Mouse (Mus musculus): ENCODE results near the gene Rgmb.
A peak's percentile ranks its signal among the peaks of the same experiment; 100 is the strongest.

Rgmb gene

DNA sequence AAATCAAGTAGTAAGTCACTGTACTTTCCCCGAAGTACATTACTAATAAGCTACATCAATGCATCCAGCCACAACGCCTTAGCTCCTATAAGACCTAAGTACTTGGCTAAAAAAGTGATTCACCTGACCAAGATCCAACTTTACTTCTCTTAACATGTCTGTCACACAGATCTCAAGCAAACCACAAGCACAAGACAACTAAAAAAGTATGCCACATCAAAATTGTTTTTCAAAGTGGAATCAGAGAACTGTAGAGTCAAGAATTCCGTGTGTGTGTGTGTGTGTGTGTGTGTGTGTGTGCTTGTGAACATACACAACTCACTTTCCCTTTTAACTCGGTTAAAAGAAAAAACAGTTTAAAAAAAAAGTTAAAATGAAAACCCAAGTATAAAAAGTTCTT is 9.1 kb downstream of the Rgmb start:
- no peak for DNase-seq

DNA sequence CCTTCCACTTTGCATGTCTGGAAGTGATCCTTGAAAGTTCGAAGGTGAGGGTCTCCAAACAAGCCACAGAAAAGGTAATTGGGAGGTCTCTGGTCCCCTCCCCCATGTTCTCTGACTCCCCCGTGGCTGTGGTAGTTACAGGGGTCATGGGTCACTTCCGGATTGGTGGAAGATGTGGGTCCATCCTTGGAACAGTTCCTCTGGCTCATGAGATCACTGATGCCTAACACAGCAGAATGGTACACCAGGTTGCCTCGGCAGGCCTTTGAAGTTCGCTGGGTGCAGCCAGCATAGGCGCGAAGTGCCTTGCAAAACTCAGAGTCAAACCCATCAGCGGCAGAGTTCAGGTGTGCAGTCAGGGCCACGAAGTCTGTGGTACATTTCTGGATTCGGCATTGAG is 10.1 kb downstream of the Rgmb start:
- DNase-seq: no peak

DNA sequence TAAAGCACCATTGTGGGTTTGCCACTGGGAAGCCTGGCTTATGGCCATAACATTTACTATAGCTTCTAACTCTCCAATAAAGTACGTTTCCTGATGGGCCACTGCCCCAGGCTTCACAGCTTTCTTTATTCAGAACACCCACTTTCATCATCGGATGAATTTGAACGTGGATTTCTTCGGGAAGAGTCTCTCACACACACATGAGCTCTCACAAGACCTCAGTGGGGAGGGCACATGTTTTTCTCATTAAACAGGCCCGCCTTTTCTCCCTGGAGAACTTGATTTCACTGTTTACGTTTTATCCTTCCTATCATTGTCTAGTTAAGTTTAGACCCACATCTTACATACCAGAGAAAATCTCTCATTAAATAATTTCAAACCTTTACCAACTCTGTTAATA is 10.7 kb downstream of the Rgmb start:
- DNase-seq: no peak

DNA sequence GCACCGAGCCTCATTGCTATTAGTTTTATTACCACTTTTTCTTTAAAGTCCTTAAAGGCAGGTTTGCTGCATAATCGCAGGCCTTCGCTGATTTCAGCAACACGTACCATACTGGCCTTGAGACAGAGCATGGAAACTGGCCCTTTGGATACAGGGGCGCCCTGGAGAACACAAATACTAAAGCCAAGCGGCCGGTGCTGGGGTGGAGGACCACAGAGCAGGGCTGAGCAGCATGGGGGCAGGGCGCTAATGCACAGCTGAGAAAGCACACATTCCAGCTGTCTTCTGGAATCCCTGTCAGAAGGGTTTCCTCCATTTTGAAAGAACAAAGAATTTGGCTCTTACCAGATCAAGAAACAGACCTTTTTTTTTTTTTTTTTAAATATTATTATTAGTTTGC is 12.5 kb downstream of the Rgmb start:
- no peak for DNase-seq

DNA sequence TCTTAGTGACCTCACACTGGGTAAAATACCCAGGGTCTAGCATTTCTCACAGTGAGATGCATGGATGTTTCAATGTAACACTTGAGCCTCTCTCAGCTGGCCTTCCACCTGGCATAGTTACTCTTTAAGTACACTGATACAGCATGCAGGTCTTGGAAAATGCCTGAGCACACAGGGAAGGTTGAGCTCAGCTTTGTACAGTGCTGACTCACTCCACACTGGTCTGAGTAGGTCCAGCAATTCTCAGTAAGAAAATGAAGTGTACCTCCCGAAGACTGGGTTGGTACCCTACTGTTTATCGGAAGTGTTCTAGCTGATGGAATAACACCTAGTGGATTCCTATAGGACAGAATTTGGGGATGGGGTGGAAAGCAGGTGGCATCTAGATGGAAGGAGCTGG is 13.2 kb downstream of the Rgmb start:
- no peak for DNase-seq

DNA sequence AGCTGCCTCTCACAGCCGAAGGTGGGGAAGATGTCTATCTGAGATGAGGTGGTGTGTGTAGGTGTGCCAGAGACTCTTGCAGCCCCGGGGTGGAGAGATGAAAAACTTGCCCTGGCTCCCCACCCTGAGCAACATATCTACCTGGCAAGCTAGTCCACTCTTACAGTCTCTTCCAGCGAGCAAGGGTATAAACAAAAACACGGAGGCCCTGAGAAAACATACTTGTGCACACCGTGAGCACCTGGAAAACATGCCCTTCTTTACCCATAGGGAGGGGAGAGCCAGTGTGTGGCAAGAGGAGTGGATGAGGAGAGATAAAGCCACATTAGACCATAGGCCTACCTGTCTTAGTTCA is 13.8 kb downstream of the Rgmb start:
- DNase-seq: no peak

DNA sequence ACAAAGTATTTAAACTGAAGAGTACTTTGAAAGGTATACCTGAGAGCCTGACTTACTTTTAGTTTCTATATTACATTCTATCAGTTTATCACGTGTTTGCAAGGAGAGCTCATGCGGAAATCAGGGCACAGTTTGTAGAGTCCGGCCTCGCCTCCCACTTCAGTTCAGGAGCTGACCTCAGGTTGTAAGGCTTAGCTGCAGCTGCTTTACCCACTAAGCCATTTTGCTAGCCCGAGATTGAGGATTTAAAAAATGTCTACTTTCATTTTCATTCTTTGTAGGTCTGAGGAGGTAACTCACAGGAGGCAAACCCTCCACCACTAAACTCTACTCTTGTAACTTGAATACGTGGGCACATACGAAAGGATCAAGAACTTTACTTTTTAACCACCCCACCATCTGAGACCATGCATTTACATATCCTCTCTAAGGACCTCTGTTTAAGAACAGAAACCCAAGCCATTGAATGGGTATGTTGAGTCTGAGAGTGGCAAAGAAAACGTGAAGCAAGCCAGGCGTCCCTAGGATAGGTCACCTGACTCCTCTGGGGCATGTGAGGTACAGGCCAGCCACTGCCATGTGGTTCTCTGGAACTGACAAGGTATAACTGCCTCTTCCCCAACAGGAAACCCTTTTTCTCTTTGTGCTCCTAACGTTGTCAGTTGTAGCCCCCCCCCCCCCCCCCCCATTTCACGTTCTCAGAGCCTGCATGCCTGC is 14.3 kb downstream of the Rgmb start:
- no peak for DNase-seq

DNA sequence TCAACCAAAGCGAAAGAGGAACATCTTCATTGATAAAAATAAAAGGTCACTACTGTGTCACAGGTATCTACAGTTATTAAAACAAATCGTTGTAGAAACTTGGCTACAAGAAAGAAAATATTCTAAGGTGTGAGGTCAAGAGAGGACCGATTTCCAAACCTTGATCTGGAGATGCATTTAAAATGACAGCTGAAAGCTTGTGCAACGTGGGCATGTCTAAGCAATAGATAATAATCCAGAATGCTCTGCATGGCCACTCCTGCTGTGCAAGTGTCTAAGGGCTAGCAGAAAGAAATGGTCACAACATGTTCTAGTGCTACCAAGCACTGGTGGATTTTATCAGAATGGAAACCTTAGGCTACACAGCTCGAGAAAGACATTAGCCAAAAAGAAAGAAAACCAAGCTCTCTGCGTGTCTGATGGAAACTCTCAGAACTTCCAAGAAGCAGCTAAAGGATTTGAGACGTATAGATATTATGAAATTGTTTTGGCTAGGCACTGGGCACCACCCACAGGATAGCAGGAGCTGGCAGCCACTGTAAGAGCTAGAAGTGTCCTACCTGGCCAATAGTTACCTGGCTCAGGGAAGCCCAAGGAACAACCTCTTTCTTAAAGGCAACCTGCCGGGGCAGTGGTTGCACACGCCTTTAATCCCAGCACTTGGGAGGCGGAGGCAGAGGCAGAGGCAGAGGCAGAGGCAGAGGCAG is 15.4 kb downstream of the Rgmb start:
- DNase-seq: no peak

DNA sequence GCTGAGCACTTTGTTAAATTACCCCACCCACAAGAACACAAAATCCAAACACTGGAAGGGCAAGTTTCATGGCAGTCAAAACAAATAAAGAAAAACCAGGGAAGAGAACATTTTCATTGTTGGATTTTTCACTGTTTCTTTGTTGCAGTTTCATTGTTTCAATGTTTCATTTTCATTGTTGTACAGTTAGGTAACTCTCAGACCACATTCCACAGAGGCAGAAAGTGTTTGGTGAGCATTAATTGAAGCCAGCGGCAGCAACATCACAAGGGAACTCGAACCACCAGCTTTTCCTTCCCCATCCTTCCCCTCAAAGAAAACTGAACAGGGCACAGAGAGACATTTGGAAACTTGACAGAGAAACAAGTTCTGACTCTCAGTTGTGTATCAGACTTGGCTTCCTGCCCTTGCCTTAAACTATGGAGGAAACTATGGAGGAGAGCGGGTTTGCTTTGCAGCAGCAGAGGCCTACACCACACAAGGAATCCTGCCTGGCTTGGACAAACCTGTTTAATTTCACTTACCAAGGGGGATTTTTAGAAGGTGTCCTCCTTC is 17.1 kb downstream of the Rgmb start:
- no peak for DNase-seq

DNA sequence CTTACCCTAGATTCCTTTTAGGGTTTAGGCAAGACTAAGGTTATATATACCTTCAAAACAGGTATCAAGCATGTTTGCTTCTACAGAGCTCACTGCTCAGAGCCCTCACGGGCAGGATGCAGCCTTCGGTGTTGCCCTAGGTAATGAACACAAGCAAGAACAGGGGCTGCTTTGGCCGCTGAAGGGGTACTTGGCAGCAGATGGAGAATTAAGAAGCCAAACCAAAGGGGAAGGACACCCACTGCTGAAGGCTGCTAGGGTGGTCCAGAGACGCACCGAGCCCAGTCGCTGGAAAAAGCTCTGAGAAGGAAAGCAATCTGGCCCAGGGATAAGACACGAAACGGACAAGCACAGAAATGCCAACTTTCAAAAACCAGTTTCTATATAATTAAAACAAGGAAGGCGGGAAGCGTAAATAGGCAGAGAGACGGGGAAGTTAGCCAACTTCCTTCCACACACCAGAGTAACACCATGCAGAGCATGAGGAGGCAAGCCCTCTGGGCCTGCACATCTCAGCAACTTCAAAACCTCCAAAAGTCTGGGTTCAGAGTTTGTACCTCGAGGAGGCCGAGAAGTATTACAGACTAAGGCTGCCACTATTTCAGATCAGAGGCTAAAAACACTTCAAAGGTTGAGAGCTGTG is 18.6 kb downstream of the Rgmb start:
- DNase-seq: no peak

DNA sequence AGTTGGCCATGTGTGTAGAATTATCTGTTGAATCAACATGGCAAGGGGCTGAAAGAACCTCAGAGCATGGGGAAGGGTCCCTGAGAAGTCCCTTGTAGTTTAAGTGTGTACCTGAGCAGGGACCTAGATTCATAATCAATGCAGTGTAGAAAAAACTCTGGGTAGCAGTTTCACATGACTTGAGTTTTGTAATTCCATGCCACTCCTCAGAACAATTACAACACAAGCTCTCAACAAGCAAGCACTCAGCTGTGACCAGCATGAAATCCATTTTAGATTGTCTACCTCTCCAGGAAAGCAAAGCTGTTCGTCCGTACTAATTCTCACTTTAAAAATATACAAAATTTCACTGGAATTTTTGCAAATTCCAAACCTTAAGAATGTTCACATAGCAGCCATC is 20.9 kb downstream of the Rgmb start:
- DNase-seq: no peak

DNA sequence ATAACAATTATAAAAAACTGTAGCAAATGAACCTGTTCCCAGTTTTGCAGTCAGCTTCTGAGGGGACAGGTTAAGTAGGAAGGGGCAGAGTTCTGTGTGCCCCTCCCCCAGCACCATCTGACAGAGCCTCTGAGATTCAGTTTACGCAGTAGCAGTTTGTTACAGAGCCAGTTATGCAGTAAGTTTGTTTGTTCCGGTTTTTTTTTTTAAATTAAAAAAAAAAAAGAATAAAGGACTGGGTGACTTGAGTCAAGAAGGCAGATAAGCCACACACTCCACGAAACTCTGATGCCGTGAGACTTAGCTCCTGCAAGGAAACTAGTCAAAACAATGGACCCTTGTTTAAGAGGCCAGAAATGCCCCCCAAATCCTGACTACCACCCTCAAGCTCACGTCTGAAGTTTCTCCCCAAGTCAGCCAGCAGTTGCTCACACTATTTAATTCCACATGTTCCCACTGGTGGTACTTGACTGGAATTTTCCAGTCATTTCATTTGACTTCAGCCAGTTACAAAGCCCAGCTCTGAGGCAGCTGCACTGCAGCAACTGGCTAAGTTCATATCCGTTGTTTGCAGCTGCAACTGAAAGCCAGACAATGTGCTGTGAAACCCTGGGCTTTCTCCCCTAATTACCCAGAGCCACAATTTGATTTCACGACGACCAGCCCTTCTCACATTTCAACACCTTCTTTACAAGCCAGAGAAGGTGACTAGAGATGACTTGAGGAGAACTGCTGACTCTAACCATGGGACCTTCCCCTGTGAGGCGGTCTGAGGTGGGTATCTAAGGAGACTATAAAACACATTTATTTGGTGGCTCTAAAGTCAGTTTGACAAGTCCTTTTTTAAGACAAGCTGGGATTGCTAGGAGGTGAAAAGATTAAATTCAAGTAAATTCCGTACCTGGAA is 22.1 kb downstream of the Rgmb start:
- DNase-seq: no peak

DNA sequence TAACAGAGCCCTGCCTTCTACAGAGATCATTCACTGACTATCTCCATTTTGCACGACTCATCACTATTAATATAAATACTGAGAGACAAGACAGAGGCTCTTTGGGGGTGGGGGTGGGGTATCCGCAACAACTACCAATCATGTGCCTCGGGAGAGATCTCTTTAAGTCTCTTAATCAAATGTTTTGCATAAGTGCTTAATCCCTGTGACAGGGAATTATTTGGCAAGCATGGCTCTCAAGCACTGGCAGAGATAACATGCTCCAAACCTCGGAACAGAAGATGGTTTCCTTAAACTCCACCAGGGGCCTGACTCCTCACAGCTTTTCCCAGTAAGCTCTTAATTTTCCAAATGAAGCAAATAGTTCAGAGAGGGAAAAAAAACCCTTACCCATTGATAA is 22.8 kb downstream of the Rgmb start:
- no peak for DNase-seq

DNA sequence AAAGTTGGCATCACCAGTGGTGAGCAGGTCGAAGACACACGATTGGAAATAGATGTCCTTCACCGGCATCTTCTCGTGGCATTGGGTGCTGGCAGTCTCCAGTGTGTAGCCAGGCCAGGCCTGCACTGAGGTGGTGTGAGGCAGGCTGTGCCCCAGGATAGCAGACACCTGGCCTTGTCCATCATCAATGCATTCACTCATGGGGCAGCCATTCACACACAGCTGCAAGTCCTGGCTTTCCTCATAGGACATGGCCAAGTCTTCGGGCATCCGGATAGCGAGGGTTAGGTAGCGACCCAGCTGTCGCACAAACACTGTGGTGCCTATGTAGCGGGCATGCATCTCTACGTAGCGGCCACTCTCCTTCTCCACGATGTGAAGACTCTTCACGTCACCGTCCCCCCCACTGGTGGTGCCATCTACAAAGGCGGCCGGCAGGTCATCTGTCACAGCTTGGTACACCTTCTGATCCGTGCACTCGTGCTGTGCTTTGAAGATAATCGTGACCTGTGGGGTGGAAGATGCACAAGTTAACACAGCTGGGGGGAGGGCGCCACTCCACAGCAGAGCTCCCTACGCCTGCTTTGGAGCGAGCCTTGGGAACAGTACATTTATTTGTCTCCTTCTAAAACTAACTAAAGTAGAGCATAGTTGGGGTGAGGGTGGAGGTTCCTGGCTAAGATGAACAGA is 23.4 kb downstream of the Rgmb start:
- no peak for DNase-seq

DNA sequence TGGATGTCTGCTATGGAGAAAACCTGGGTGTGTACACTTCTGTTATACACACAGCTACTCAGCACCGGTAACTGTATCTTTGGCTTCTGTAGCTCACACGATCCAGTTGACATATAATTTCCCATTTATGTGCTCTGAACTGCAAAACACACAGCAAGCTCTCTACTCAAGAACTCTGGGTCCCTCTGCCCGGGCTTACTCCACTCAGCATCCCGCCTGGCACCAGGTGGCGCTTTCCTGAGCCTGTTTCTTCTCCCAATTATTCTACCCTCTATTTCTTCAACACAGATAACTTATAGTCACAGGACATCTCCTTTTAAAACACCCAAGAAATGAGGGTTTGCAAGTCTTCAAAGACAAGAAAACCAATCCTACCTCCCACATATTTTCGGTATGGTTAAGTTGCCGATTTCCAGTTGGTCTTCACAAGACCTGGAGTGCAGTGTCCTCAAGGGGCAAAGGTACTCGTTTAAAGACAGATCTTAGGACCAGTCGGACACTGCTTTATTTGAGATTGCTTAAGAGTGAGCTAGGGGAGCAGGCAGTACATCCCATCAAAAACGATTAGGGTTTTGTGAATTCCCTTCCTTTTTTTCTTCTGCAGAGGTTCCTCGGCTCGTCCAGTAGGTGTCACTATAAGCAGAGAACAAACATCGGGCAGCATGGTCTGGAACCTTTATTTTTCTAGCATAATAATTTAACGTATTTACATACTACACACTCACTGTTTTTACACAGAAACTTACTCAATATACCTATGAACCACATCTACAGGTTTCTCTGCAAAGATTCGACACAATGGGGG is 26.6 kb downstream of the Rgmb start:
- peak in 1 of 2 experiments; percentile 49 for DNase-seq

DNA sequence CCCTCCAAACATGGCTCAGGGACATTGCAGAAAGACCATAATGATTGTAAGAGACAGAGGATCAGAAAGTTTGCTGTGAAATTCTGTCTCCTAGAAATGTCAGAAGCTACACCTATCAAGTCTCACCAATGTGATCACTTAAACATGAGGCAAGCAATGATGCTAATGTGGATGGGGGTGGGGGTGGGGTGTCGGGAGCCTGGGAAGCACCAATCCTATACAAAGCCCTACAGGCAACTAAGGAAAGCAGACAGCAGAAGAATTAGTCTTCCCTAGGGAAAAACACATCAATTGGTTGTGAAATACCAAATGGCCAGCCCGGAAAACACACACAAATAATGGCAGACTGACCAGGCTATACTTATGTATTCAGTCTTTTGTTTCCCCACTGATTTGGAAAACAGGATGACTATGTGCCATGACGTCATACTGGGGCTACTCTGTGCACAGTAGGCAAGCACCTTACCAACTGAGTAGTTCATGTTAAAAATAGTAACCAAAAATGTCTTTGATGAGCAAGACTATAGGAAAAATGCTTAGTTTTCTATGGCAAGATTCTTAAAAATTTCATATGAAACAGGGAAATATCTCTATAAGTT is 31.5 kb downstream of the Rgmb start:
- no peak for DNase-seq

DNA sequence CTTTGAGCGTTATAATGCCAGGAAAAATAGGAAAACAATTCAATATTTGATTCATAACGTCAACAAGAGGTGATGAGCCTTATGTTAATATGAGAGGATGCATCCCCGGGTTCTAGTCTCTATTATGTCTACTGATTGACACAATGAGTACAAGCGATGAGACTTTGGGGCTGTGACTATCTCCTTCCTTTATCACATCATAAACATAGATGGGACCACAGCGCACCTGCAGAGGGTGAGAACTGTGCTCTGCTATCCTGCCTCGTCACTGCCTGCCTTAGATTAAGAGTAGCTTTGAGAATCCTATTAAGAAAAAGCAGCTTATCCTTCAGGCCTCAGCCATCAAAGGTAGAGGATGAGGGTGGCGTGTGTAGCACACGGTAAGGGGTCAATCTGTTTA is 40.1 kb downstream of the Rgmb start:
- no peak for DNase-seq

DNA sequence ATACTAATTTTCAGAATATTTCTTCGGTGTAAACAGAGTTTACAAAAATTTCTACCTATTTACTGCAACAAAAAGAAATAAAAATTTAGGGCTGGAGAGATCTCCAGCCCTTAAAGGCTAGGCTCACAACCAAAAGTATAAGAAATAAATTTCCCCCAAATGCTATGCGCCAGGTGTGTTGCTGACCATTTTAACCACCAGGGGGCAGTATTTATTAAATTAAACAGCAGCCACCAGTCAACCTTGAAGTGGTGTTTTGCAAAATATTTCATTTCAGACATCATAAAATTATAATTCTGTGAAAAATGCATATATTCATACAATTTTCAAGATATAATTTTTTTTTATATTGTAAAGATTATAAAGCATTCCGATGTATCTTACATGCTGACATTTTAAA is 43.8 kb downstream of the Rgmb start:
- DNase-seq: peak; percentile 26 to 55

DNA sequence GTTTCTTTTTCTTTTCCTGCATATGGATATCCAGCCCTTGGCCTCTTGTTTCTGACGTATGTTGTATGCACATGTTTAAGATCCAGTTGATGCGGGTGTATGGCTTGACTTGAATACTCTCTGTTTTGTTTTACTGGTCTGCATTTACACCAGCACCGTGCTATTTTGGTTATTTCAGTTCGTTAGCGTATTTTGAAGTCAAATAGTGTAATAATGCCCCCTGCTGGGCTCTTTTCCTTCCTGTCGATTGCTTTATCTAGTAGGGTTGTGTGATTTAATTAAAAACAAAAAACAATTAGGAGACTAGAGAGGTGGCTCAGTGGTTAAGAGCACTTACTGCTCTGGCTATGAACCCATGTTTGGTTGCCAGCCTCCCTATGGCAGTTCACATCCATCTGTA is 52.9 kb downstream of the Rgmb start:
- DNase-seq: no peak

DNA sequence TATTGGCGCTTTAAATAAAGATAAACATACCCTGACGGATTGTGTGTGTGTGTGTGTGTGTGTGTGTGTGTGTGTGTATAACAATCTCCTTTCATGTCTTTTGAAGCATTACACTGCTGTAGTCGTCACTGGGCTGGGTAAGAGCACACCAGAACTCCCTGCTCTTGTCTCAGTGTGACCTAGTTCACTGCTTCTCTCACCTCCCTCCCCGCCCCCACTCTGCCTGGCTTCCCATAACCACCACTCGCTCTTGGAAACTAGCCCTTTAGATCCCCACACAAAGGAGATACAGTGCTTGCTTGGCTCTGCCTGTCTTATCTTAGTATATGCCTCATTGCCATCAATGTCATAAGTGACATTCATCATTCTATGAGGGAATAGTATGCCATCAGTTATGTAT is 54.5 kb downstream of the Rgmb start:
- no peak for DNase-seq
